Mouse (Mus musculus): ENCODE measurements around the gene Gm960. TPM values are rescaled to one million over a fixed set of nuclear protein-coding genes. Genes with fewer than 3 reads are reported as not detected.

The Gm960 gene
- polyA plus RNA-seq, 1 experiment from 2014 or later: 4.1 TPM

DNA sequence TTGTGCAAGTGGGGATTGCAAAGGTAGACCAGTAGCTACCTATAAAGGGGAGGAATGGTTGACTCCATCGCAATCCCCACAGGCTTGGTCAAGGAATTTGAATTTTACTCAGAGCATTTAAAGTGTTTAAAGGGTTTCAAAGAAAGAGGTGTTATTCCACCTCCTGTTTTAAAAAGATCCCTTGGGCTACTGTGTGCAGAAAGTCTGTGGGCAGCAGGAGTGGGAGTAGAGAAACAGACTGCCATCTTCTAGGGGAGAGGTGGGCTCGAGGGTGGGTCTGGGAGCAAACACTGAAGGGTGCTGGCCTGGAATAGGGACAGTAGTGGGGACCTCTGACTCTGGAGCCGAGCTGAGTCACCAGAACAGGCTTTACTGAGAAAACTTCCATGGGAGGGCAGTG, 34.6 kb upstream of the Gm960 start:
- Histone ChIP-seq H3K9ac (no peak overlapping the region), H3K4me3 (no peak overlapping the region), H3K4me2 (no peak overlapping the region), H3K36me3 (ENCODE audit: poor library complexity, severe bottlenecking) (peaks cover 88% of the 10 kb centered on the region), H3K27ac (no peak overlapping the region), H3K9me3 (replicated peaks) (no peaks in the 10 kb centered on the region), H3K27me3 (no peaks in the 10 kb centered on the region), H3K4me1 (no peaks in the 10 kb centered on the region)
- WGBS: 93% methylated on average over 3 of the region's 3 CpGs
- ATAC-seq: no peak

DNA sequence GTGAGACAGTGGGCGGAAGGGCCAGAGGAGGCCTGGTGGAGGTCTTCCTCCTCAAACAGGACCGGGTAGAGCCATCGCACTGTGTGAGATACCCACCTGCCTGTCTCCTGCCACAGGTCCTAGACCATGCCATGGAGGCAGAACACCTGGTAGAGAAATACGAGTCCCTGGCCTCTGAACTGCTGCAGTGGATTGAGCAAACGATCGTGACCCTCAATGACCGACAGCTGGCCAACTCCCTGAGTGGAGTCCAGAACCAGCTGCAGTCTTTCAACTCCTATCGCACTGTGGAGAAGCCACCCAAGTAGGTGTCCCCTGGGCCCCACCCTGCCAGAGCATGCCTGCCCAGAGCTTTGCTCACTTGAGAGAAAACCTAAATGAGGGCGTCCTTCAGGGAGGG, 30.7 kb upstream of the Gm960 start:
- H3K9ac ChIP-seq: no peak overlapping the region
- WGBS: 95% methylated on average over 9 of the region's 9 CpGs
- H3K4me3 ChIP-seq: no peak overlapping the region
- no peaks in the 10 kb centered on the region for H3K9me3 ChIP-seq (replicated peaks)
- no peak overlapping the region for H3K27ac ChIP-seq
- ATAC-seq: no peak
- no peaks in the 10 kb centered on the region for H3K27me3 ChIP-seq
- no peaks in the 10 kb centered on the region for H3K4me1 ChIP-seq
- H3K4me2 ChIP-seq: no peak overlapping the region
- peaks cover 90% of the 10 kb centered on the region for H3K36me3 ChIP-seq (ENCODE audit: poor library complexity, severe bottlenecking)

DNA sequence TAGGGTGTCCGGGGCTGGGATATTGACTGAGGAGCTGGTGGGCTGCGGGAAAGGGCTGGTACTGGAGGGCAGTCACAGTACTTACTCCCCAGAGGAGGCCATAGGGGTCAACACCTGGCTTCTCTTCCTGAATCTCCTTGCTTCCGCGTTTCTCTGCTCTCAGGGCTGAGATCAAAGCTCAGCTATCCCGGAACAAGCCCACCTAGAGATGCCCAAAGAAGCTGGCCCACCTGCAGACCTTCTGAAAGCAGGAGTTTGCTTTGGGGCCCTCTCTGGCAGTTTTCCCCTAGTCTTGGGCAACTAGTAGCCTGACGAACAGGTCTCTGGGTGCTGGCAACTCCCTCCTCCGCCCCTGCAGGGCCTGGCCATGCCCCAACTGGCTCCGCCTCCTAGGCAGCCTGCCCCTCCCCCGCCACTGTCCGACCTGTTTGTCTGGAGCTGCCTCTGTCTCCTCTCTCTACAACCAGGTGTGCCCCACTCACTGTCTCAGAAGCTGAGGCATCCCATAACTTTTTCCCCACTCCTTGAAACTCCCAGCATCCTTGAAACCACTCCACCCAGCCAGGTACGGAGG, 22.3 kb upstream of the Gm960 start:
- Histone ChIP-seq H3K27ac (no peak overlapping the region), H3K27me3 (no peaks in the 10 kb centered on the region), H3K9me3 (replicated peaks) (no peaks in the 10 kb centered on the region), H3K9ac (no peak overlapping the region), H3K36me3 (ENCODE audit: poor library complexity, severe bottlenecking) (peaks cover 53% of the 10 kb centered on the region), H3K4me3 (no peak overlapping the region), H3K4me2 (no peak overlapping the region), H3K4me1 (peaks cover 12% of the 10 kb centered on the region; the same call in 1 of the 2 replicates)
- no peak for ATAC-seq
- WGBS: 28% methylated on average over 11 of the region's 11 CpGs

DNA sequence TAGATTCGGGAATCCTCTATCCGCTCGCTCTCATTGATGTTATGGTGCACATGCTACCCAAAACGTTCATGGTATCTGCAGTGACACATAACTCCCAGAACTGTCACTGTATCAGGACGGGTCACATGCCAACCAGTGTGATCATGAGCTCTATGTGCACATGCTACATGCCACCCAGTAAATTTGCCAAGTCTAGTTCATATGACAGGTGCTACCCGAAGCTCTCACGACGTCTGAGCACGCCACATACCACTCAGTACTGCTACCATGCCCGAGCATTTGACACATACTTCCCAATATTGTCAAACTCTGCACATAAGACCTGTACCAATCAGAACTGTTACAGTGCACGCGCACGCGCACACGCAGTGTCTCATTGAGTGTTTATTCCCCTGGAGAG, 21.6 kb upstream of the Gm960 start:
- Histone ChIP-seq H3K4me1 (peaks cover 12% of the 10 kb centered on the region; the same call in 1 of the 2 replicates), H3K27me3 (no peaks in the 10 kb centered on the region), H3K27ac (no peak overlapping the region), H3K36me3 (ENCODE audit: poor library complexity, severe bottlenecking) (peaks cover 47% of the 10 kb centered on the region), H3K4me3 (no peak overlapping the region), H3K9me3 (replicated peaks) (no peaks in the 10 kb centered on the region), H3K9ac (no peak overlapping the region), H3K4me2 (no peak overlapping the region)
- no peak for ATAC-seq
- 84% methylated on average over 15 of the region's 15 CpGs for WGBS

DNA sequence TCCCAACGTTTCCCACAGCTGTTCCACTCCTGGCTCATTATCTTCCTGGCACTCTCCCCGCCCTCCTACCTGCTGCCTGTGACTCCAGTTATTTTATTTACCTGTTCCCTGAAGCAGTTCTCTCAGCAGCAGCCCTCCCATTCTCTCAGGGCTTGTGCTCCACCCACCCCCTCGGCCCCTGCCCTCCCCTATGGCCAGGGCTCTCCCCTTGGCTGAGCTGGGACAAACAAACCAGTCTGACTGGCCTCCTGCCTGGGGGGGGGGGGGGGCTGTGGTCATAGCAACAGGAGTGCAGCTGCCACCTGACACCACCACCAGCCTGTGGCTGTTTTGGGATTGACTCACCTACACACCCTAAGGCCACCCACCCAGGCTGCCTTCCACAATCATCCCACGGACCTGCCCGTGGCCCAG, 20.9 kb upstream of the Gm960 start:
- no peak overlapping the region for H3K4me3 ChIP-seq
- peaks cover 15% of the 10 kb centered on the region for H3K4me1 ChIP-seq
- no peaks in the 10 kb centered on the region for H3K27me3 ChIP-seq
- no peak for ATAC-seq
- no peak overlapping the region for H3K27ac ChIP-seq
- peaks cover 41% of the 10 kb centered on the region for H3K36me3 ChIP-seq (ENCODE audit: poor library complexity, severe bottlenecking)
- H3K4me2 ChIP-seq: no peak overlapping the region
- WGBS: 19% methylated on average over 5 of the region's 5 CpGs
- no peak overlapping the region for H3K9ac ChIP-seq
- no peaks in the 10 kb centered on the region for H3K9me3 ChIP-seq (replicated peaks)

DNA sequence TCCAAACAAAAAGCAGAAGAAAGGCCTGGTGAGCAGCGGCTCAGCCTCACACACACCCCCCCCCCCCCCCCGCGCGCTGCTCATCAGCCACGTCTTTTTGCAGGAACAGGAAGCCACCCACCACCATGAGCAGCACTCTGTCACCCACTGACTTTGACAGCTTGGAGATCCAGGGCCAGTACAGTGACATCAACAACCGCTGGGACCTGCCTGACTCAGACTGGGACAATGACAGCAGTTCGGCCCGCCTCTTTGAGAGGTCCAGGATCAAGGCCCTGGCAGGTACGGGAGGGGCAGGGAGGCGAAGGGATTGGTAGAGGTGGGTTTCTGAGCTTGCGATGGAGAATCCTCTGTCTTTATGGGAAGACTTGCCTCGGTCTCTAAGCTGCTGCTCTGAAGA, 20.2 kb upstream of the Gm960 start:
- WGBS: 26% methylated on average over 11 of the region's 12 CpGs
- ATAC-seq: no peak
- Histone ChIP-seq H3K4me2 (no peak overlapping the region), H3K27me3 (no peaks in the 10 kb centered on the region), H3K36me3 (ENCODE audit: poor library complexity, severe bottlenecking) (peaks cover 35% of the 10 kb centered on the region), H3K27ac (no peak overlapping the region), H3K4me3 (no peak overlapping the region), H3K4me1 (peaks cover 19% of the 10 kb centered on the region), H3K9me3 (replicated peaks) (no peaks in the 10 kb centered on the region), H3K9ac (no peak overlapping the region)

DNA sequence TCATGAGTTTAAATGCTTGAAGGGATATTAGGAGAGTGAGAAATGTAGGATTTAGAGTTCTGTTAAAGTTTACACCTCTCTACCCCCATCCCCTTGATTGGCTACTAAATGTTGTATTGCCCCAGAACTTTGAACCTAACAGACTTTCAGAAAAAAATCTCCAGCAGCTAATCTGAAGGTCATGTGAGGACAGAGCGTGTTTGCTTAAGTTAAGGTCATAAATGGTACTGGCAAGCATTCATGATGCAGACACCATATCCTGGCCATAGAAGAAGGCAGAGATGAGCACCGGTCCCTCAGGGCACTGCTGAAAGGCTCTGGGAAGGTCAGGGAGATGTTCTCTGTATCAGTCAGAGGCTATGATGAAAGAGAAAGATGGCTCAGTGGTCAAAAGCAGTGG, 18.8 kb upstream of the Gm960 start:
- no peak overlapping the region for H3K27ac ChIP-seq
- no peaks in the 10 kb centered on the region for H3K9me3 ChIP-seq (replicated peaks)
- WGBS: 92% methylated on average over 2 of the region's 2 CpGs
- H3K9ac ChIP-seq: no peak overlapping the region
- no peak overlapping the region for H3K4me3 ChIP-seq
- no peak for ATAC-seq
- H3K4me1 ChIP-seq: peaks cover 31% of the 10 kb centered on the region
- peaks cover 33% of the 10 kb centered on the region for H3K36me3 ChIP-seq (ENCODE audit: poor library complexity, severe bottlenecking)
- no peaks in the 10 kb centered on the region for H3K27me3 ChIP-seq
- no peak overlapping the region for H3K4me2 ChIP-seq

DNA sequence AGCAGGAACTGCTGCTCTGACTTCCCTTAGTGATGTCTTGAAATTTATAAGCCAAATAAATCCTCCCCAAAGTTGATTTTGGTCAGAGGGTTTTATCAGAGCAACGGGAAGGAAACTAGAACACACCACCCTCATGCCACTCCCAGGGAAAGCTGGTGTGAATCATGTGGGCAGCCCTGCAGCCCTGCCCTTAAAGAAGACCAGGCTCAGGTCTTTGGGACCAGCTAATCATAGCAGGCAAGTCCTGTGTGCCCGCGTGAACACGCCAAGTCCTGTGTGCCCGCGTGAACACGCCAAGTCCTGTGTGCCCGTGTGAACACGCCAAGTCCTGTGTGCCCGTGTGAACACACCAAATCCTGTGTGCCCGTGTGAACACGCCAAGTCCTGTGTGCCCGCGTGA, 18.3 kb upstream of the Gm960 start:
- ATAC-seq: no peak
- Histone ChIP-seq H3K27ac (no peak overlapping the region), H3K4me3 (no peak overlapping the region), H3K4me2 (no peak overlapping the region), H3K36me3 (ENCODE audit: poor library complexity, severe bottlenecking) (peaks cover 29% of the 10 kb centered on the region), H3K4me1 (peaks cover 31% of the 10 kb centered on the region), H3K9ac (no peak overlapping the region), H3K27me3 (no peaks in the 10 kb centered on the region), H3K9me3 (replicated peaks) (no peaks in the 10 kb centered on the region)
- WGBS: 94% methylated on average over 14 of the region's 14 CpGs

DNA sequence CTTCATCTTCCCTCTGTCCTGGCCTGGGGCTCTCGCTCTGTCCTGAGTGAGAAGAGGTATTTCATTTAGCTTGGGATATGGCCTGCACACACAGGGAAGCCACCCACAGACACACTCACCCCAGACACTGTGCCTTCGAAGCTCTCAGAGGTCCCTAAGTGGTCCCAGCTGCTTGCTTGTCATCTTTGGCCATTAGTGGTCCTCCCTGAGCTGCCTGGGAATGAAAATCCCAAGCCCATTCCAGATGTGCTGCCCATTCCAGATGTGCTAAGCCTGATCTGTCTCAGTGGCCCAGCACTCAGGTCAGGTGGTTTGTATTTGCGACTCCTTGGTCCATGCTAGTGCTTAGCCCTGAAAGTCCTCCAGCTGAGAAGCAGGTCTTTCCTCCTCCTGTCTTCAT, 15.4 kb upstream of the Gm960 start:
- no peaks in the 10 kb centered on the region for H3K27me3 ChIP-seq
- no peak for ATAC-seq
- H3K36me3 ChIP-seq (ENCODE audit: poor library complexity, severe bottlenecking): peaks cover 2% of the 10 kb centered on the region; the same call in 1 of the 2 replicates
- H3K9me3 ChIP-seq (replicated peaks): no peaks in the 10 kb centered on the region
- peak overlapping the region; percentile 95 for H3K9ac ChIP-seq
- H3K27ac ChIP-seq: no peak overlapping the region
- H3K4me3 ChIP-seq: peak overlapping the region; percentile 84
- WGBS: 72% methylated on average over 3 of the region's 3 CpGs
- H3K4me2 ChIP-seq: peak overlapping the region; percentile 80
- H3K4me1 ChIP-seq: peaks cover 29% of the 10 kb centered on the region

DNA sequence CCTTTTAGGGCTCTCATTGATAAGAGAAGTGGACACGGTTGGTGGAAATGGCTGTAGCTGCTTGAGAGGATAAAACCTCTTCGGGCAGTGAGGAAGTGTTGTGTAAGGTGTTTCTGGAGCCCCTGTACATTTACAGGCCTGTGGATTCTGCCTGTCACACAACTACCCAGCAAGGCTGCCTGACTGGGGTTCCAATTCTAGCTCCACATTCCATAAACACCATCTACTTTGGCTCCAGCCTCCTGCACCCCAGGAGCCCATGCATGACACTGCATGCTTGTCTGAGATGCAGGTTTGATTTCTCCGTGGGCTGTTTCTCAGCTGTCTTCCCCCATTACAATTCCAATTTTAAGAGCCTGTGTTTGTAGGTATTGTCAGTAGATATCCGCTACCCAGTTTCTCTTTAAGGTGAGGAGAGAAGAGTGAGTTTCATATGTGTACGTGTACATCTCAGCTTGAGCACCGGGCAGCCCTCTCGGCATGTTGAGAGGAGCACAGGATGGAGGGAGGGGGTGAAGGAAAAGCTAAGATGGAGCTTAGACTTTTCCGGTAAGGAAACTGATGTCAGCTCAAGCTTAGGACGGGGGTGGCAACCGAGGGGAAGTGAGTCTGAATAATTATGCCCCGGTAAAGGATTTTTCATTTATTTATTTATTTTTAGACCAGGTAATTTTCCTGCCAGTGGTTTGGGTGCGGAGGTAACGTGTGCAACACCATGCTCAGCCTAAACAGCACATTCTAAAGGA, 14.5 kb upstream of the Gm960 start:
- H3K27me3 ChIP-seq: no peaks in the 10 kb centered on the region
- H3K36me3 ChIP-seq (ENCODE audit: poor library complexity, severe bottlenecking): no peaks in the 10 kb centered on the region
- H3K9me3 ChIP-seq (replicated peaks): no peaks in the 10 kb centered on the region
- peak overlapping the region; percentile 95 for H3K9ac ChIP-seq
- 37% methylated on average over 13 of the region's 13 CpGs for WGBS
- H3K27ac ChIP-seq: peak overlapping the region; percentile 90
- H3K4me3 ChIP-seq: peak overlapping the region; percentile 84
- H3K4me2 ChIP-seq: peak overlapping the region; percentile 80
- ATAC-seq: no peak
- peaks cover 27% of the 10 kb centered on the region for H3K4me1 ChIP-seq

DNA sequence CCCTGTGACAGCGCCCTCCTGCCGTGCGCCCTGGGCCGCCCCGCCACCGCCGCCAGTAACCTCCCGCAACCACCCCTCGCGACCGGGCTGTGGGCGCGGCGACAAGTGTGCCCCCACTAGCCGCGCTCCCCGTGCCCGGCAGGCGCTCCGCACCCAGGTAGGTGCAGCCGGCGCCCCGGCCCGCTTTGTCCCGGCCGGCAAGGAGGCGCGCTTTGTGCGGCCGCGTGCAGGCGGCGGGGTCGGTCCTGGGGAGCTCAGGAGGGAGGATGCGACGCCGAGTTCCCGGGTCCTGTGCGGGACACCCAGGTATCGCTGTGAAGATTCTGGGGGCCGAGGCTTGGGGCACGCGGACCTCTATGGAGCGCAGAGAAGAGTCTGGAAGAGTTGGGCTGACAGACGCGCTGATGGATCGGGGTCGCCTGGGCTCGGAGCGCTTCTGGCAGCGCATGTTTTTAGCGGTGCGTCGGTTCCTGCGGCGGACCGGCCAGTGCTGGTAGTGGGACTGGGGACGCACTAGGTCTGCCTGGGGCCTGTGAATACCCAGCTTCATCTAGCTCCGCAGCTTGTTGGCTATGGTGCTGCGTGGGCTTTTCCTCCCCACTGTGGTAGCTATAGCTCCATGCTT, 13.8 kb upstream of the Gm960 start:
- under 1% methylated on average over 40 of the region's 60 CpGs for WGBS

DNA sequence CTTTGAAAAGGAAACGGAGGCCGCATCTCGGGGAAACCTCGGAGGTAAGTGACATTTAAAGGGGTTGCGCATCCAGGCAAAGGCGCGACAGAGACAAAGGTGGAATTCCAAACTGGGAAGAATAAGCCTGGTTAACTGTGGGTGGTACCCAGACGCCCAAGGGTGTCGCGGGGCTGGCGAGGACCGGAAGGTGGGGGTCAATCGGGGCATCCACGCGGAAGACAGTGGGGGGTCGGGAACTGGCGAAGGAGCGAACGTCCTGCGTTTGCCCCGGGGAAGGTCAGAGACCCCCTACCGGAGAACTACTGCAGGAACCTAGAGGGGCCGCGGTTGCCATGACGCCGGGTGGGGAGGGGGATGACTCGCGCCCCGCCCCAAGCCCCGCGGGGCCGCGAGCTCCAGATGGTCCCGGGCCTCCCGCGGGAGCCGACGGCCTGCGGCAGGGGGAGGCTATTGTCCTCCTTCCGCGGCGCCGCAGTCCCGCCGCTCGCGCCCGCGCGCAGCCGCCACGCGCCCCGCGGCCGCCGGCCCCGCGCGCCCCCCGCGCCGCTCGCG, 13.2 kb upstream of the Gm960 start:
- Histone ChIP-seq H3K27me3 (no peaks in the 10 kb centered on the region), H3K4me1 (peaks cover 27% of the 10 kb centered on the region), H3K9me3 (replicated peaks) (no peaks in the 10 kb centered on the region), H3K36me3 (ENCODE audit: poor library complexity, severe bottlenecking) (no peaks in the 10 kb centered on the region), H3K27ac (peak overlapping the region; percentile 90), H3K4me3 (peak overlapping the region; percentile 84), H3K4me2 (peak overlapping the region; percentile 80), H3K9ac (peak overlapping the region; percentile 95)
- under 1% methylated on average over 22 of the region's 65 CpGs for WGBS
- ATAC-seq: peak; percentile 76

More for the DNA sequence above, 13.8 kb upstream of the Gm960 start:
- H3K4me3 ChIP-seq: peak overlapping the region; percentile 84
- H3K4me1 ChIP-seq: peaks cover 27% of the 10 kb centered on the region
- peak; percentile 65 for ATAC-seq
- H3K27me3 ChIP-seq: no peaks in the 10 kb centered on the region
- H3K27ac ChIP-seq: peak overlapping the region; percentile 90
- H3K9me3 ChIP-seq (replicated peaks): no peaks in the 10 kb centered on the region
- H3K4me2 ChIP-seq: peak overlapping the region; percentile 80
- no peaks in the 10 kb centered on the region for H3K36me3 ChIP-seq (ENCODE audit: poor library complexity, severe bottlenecking)
- peak overlapping the region; percentile 95 for H3K9ac ChIP-seq
